Mouse (Mus musculus) midbrain, postnatal 0 days (tissue): ENCODE data around the gene AI464131. TPM values are rescaled to one million over a fixed set of nuclear protein-coding genes. Genes with fewer than 3 reads are reported as not detected.

ENCODE experiments used
- ATAC-seq: fragments of 200-750 bp; cut with Nextera tagmentation; 2 replicates; pipeline ENCODE4 v1.8.0; 2017; ENCODE audit warnings: moderate number of reproducible peaks, mild to moderate bottlenecking, moderate TSS enrichment, moderate library complexity; ENCODE audit not compliant: low FRiP score
- DNase-seq: peaks from one replicate; pipeline ENCODE4 v3.0.0-alpha.2; 2015; ENCODE audit warnings: low spot score
- H3K27ac ChIP-seq: fragments of 300-500 bp; sonication (generic); 2 replicates; pipeline ENCODE4 v1.5.1; 2014; ENCODE audit warnings: low read depth, mild to moderate bottlenecking, low read length, mixed read lengths
- H3K27me3 ChIP-seq: fragments of 300-500 bp; sonication (generic); 2 replicates; pipeline ENCODE4 v1.6.1; 2014; ENCODE audit warnings: low read length, control low read depth, mixed read lengths; ENCODE audit not compliant: insufficient read depth
- H3K36me3 ChIP-seq: fragments of 300-500 bp; sonication (generic); 2 replicates; pipeline ENCODE4 v1.6.1; 2014; ENCODE audit warnings: low read length, control low read depth, mixed read lengths; ENCODE audit not compliant: insufficient read depth
- H3K4me1 ChIP-seq: fragments of 300-500 bp; sonication (generic); 2 replicates; pipeline ENCODE4 v1.6.1; 2014; ENCODE audit warnings: mild to moderate bottlenecking, control low read depth, antibody characterized with exemption, low read length, mixed read lengths; ENCODE audit not compliant: insufficient read depth
- H3K4me2 ChIP-seq: fragments of 300-500 bp; sonication (generic); 2 replicates; pipeline ENCODE4 v1.6.1; 2014; ENCODE audit warnings: low read depth, mild to moderate bottlenecking, low read length, mixed read lengths; ENCODE audit not compliant: poor library complexity, severe bottlenecking
- H3K4me3 ChIP-seq: fragments of 300-500 bp; sonication (generic); 2 replicates; pipeline ENCODE4 v1.5.1; 2014; ENCODE audit warnings: low read depth, mild to moderate bottlenecking, low read length, moderate library complexity
- H3K9ac ChIP-seq: fragments of 300-500 bp; sonication (generic); replicated peaks from 2 replicates; pipeline ENCODE4 v1.6.1; 2014; ENCODE audit warnings: mild to moderate bottlenecking, low read length, moderate library complexity, mixed read lengths; ENCODE audit not compliant: poor library complexity, severe bottlenecking
- H3K9me3 ChIP-seq: fragments of 300-500 bp; sonication (generic); 2 replicates; pipeline ENCODE4 v1.6.1; 2016; ENCODE audit warnings: low read length, control low read depth
- CTCF ChIP-seq: IDR thresholded peaks from 2 replicates; pipeline ENCODE4 v1.5.1; 2016; ENCODE audit warnings: antibody characterized with exemption, mild to moderate bottlenecking
- WGBS: fragments of 180-500 bp; shearing (Covaris S2); extraction: QIAGEN DNeasy Blood & Tissue Kit; methylation state at CpG from one replicate; pipeline ENCODE4 v1.1.7; 2014; 5-methylcytosine and 5-hydroxymethylcytosine counted together
- polyA plus RNA-seq: library from polyadenylated mRNA; unstranded; fragments of >200 nt; fragmentation: Nextera tagmentation; extraction: Ambion mirVana; gene quantifications from 2 replicates; pipeline ENCODE4 v1.2.1, GENCODE M21; 2015
- total RNA-seq: library from RNA; depleted of rRNA; stranded (reverse); fragments of >200 nt; gene quantifications from 2 replicates; pipeline ENCODE4 v1.2.3, GENCODE M21; 2014

Gene AI464131
- total and polyA plus RNA-seq, 2 experiments from 2014 or later: 15.7 to 46.0 TPM

DNA sequence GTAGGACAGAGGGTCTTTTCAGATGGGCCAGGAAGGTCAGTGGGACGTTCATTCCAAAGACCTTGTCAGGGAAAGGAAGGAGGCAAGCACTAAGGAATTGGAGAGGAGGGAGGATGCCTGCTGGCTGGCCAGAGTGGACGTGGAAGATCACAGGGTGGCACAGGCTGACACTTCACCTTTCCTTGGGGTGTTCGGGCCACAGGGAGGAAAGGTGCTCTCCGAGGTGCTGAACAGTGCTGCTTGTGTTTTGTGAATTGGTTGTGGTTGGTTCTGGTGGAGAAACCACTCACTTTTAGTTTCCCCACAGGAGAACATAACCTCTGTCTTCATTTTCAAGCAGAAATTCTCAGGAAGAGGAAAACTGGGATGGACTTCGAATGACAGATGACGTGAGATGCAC, 29.5 kb upstream of the AI464131 start:
- TF ChIP-seq CTCF: no peak

DNA sequence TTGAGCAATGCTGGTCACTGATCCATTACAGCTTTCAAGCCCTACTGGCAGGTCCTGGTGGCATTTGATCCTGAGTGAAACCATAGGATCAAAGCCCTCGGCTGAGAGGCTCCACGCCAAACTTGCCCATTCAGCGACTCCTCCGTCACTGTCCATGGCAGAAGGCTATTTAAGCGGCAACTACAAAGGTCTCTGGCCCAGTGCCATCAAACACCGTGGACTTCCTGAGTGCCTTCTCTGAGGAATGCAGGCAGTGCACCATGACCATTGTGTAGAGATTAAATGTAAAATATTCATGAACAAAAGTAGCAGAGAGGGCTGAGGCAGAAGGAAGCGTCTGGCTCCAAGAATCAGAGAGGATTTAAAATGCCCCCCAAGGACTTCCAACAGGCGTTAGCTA, 25.1 kb upstream of the AI464131 start:
- Histone ChIP-seq H3K27me3 (no peaks in the 10 kb centered on the region), H3K9me3 (no peaks in the 10 kb centered on the region), H3K4me2 (no peak overlapping the region), H3K4me1 (peaks cover 5% of the 10 kb centered on the region; the same call in 1 of the 2 replicates), H3K27ac (no peak overlapping the region), H3K9ac (no peak overlapping the region), H3K36me3 (peaks cover 8% of the 10 kb centered on the region; the same call in 1 of the 2 replicates), H3K4me3 (no peak overlapping the region)
- no peak for ATAC-seq
- WGBS: 19% methylated on average over 8 of the region's 8 CpGs
- DNase-seq: peak; percentile 53
- no peak for TF ChIP-seq CTCF

More for the DNA sequence above, 29.5 kb upstream of the AI464131 start:
- H3K27me3 ChIP-seq: no peaks in the 10 kb centered on the region
- H3K9ac ChIP-seq: no peak overlapping the region
- H3K9me3 ChIP-seq: no peaks in the 10 kb centered on the region
- WGBS: 42% methylated on average over 6 of the region's 6 CpGs
- DNase-seq: no peak
- no peak overlapping the region for H3K4me2 ChIP-seq
- no peak for ATAC-seq
- H3K4me3 ChIP-seq: no peak overlapping the region
- H3K27ac ChIP-seq: no peak overlapping the region
- no peaks in the 10 kb centered on the region for H3K36me3 ChIP-seq
- peaks cover 5% of the 10 kb centered on the region; the same call in 1 of the 2 replicates for H3K4me1 ChIP-seq

DNA sequence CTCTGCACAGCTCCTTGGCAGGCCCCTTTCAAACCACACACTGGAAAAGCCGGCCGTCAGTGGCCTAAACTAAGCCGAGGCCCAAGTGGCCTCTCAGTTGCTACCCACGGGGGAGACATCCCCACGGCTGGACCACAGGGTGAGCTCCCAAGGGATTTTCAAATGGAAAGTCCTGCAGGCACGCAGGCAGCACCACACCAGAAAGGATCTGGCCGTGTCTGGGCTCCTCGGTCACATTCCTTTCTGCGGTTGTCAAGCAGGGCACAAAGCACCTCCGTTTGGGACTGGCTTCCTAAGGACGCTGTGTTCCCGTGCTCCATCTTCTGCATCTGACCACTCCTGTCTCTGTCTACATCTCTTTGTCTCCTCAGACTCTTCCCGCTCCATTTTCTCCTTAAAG, 24.2 kb upstream of the AI464131 start:
- H3K9ac ChIP-seq: no peak overlapping the region; the same call in 1 of the 2 replicates
- H3K4me2 ChIP-seq: peak overlapping the region; percentile 13; the same call in 1 of the 2 replicates
- TF ChIP-seq CTCF: no peak
- 16% methylated on average over 13 of the region's 13 CpGs for WGBS
- ATAC-seq (no peak), DNase-seq (no peak)
- no peaks in the 10 kb centered on the region for H3K27me3 ChIP-seq
- H3K27ac ChIP-seq: peak overlapping the region; percentile 27; the same call in 1 of the 2 replicates
- peaks cover 5% of the 10 kb centered on the region; the same call in 1 of the 2 replicates for H3K4me1 ChIP-seq
- peaks cover 8% of the 10 kb centered on the region; the same call in 1 of the 2 replicates for H3K36me3 ChIP-seq
- H3K9me3 ChIP-seq: no peaks in the 10 kb centered on the region
- H3K4me3 ChIP-seq: no peak overlapping the region

DNA sequence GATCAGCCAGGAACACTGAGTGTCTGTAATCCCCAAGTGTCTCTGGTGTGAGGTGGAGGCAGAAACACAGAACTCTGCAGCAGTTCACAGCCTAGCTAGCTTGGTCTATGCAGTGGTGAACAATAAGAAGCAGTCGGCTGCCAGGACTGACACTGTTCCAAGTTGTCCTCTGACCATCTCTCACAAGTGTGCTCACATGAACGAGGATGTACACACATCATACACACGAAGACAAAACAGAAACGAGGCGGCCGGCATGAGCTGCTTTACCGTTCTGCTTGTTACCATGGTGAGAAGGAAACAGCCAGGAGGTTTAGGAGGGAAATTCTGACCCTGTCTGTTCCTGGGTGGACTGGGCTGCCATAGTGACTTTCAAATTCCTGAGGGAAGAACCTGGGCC, 23.7 kb upstream of the AI464131 start:
- ATAC-seq (0 out of 2 replicates have a peak, but pooled peaks have one; percentile 10), DNase-seq (no peak)
- H3K4me3 ChIP-seq: no peak overlapping the region
- WGBS: 9% methylated on average over 7 of the region's 7 CpGs
- peak overlapping the region; percentile 27; the same call in 1 of the 2 replicates for H3K27ac ChIP-seq
- no peak for TF ChIP-seq CTCF
- H3K27me3 ChIP-seq: no peaks in the 10 kb centered on the region
- peak overlapping the region; percentile 19; the same call in 1 of the 2 replicates for H3K9ac ChIP-seq
- H3K4me1 ChIP-seq: peaks cover 5% of the 10 kb centered on the region; the same call in 1 of the 2 replicates
- H3K36me3 ChIP-seq: peaks cover 8% of the 10 kb centered on the region; the same call in 1 of the 2 replicates
- no peaks in the 10 kb centered on the region for H3K9me3 ChIP-seq
- H3K4me2 ChIP-seq: no peak overlapping the region

DNA sequence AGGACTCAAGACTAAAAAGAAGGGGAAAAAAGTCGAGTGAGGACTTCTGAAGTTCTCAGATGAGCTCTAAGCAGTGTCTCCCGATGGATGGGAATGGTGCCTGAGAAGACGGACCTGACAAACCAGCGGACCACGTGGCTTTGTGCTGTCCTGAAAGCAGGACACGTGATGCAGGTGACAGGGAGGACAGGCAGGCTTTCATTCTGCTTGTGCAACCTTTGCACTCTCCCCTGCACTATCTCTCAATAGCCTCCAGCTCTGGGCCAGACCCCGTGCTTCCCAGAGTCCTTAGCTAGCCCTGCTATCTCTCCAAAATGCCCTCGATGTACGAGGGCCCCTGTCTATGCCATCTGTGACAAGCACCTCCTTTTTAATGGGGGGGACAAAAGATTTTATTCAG, 22.0 kb upstream of the AI464131 start:
- peaks cover 21% of the 10 kb centered on the region for H3K36me3 ChIP-seq
- TF ChIP-seq CTCF: no peak
- no peak overlapping the region for H3K4me3 ChIP-seq
- 75% methylated on average over 9 of the region's 9 CpGs for WGBS
- H3K27me3 ChIP-seq: no peaks in the 10 kb centered on the region
- no peak for DNase-seq
- no peak for ATAC-seq
- no peak overlapping the region for H3K27ac ChIP-seq
- no peaks in the 10 kb centered on the region for H3K9me3 ChIP-seq
- H3K4me1 ChIP-seq: peaks cover 5% of the 10 kb centered on the region; the same call in 1 of the 2 replicates
- H3K4me2 ChIP-seq: no peak overlapping the region
- H3K9ac ChIP-seq: no peak overlapping the region

DNA sequence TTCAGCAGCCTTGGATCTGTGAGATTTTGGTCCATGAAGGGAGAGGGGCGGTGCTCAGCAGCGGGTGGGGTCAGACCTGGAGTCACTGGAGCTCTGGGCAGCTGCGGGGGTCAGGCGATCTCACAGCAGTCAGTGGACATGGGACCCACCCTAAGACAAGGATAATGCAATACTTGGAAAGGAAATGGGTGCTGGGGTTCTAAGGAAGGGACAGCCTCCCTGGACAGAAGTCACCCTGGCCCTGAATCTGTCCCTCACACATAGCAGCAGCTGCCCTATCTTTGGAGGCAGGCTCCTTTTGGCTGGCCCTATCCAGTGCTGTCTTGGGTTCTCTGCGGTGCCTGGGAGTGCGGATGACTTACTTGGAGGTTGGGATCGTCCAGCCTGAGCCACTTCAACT, 21.0 kb upstream of the AI464131 start:
- WGBS: 86% methylated on average over 7 of the region's 7 CpGs
- no peak overlapping the region for H3K27ac ChIP-seq
- H3K27me3 ChIP-seq: no peaks in the 10 kb centered on the region
- no peak overlapping the region for H3K9ac ChIP-seq
- H3K9me3 ChIP-seq: no peaks in the 10 kb centered on the region
- no peak for ATAC-seq
- peaks cover 5% of the 10 kb centered on the region; the same call in 1 of the 2 replicates for H3K4me1 ChIP-seq
- no peak for TF ChIP-seq CTCF
- no peak overlapping the region for H3K4me2 ChIP-seq
- DNase-seq: no peak
- no peak overlapping the region for H3K4me3 ChIP-seq
- H3K36me3 ChIP-seq: peaks cover 22% of the 10 kb centered on the region
